Mouse (Mus musculus): ENCODE measurements around the gene Morn1.

DNA sequence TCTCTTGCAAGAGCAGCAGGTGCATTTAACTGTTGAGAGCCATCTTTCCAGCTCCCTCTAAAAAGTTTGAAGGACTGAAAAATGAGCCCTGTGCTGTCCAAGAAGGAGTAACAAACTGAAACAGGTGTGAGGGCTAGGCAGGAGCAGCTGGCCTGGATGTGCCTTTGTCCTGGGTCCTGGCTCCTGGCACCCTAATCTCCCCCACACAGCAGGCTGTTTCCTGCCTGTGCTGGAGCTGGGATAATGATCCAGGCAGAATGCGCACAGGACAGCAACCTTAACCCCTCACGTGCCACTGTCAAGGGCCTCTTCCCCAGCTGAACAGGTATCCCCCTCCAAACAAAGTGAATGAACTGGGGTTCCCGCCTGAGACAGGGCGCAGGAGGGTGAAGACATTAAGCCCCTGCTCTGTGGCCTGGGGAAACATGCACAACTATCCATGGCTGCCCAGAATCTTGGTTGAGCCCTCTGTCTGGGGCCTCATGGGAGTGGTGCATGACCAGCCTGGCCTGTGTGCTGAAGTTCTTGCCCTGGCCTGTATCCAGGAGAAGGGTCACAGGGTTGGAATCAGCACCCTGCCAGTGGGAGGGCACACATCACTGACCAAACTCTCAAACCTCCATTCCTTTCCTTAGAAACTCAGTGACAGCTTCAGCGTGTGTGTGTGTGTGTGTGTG, 49.7 kb downstream of the Morn1 start:
- TF ChIP-seq CTCF (IDR thresholded peaks at IDR 0.05; ENCODE audit: control insufficient read depth, insufficient read depth, low read length) (no peak), POLR2A (IDR thresholded peaks at IDR 0.05; ENCODE audit: borderline replicate concordance, control insufficient read depth, low read depth, low read length) (no peak)

All from bone marrow, adult 2 months (tissue).